Mouse (Mus musculus) monocyte, adult 2 months (primary cell): Measurements from ENCODE around the gene Pcyt2.

Source experiments
- DNase-seq, 2 experiments: peaks; one replicate each; pipeline ENCODE4 v3.0.0; 2022; ENCODE audit warnings: low spot score in 2 of 2, low read depth in 1 of 2

Pcyt2 gene

GRCm38 (mm10) chr11:120633520-120634343, 16.0 kb upstream of the Pcyt2 start, which contains the start of gene Mafg:
Gene Mafg, minus strand, starts transcription at chr11:120633600.
- DNase-seq: peak; percentile 75 to 85

DNA sequence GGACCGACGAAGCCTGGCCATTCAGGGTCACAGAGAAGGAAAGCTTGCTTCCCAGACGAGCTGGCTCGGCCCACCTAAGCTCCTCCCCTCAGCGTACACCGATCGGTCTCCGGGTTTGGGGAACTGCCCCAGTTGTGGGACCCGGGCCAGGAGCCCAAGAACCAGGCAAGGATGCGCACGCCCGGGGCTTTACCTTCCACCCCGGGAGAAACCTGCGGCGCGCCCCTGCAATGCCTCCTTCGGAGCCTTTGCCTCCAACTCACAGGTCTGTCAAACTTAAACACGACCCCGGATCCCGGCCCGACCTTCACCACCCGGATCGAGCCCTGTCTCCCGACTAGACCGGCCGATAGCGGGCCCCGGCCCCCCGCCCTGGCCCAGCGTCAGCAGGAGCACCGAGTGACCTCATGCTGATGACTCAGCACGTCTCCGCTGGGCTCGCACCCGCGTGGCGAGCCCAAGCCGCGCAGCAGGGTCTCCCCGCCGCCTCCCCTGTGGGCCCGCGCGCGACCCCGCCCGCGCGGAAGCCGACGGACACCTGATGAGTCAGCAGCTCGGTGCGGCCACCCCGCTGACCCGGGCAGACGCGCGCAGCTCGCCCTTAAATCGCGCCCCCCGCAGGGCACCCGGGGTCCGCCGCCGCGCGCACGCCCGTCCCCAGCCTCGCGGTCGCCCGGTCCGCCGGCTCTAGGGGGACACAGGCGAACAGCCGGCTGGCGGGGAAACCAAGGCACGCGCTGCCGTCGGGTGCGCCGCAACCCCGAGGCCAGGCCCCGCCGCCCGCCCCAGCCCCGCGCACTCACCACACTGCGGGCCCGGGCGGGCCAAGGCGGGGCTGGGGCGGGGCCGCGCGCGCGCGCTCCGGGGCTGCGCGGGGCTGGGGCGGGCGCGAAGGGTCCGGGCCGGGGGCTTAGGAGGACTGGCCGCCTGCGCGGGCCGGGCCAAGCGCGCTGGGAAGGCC, 15.1 kb upstream of the Pcyt2 start:
- DNase-seq: peak; percentile 63 to 72

DNA sequence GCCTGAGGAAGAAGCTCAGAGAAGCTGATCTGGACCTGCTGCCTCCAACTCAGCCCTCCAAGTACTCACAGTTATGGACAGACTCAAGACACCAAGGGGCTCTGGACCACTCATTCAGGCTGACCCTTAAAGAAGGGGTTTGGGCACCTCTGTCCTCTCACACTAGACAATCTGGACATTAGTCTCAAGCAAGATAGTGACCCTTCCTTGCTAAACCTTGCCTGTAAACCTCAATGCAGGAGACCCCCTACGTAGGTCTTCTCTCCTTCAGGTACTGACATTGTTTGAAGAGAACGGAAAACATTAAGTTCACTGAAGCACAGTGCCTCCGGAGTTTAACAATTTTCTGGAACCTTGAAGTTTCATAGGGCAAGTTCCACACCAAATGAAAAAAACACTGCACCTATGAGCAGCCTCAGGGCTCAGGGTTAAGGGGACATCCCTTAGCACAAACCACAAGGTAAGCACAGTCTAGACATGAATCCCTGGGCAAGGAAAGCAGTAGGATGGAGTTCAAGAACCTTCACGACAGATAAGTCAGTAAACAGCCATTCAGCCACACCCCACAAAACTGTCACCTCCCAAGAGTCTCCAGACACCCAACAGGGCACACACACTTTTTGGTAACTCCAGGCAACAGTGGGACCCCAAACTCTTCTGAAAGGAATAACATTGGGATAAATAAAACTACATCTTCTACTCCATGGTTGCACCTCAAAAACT, 14.2 kb upstream of the Pcyt2 start:
- no peak for DNase-seq

- no peak for DNase-seq
Observed at GRCm38 (mm10) chr11:120630881-120631725, 13.4 kb upstream of the Pcyt2 start.

DNA sequence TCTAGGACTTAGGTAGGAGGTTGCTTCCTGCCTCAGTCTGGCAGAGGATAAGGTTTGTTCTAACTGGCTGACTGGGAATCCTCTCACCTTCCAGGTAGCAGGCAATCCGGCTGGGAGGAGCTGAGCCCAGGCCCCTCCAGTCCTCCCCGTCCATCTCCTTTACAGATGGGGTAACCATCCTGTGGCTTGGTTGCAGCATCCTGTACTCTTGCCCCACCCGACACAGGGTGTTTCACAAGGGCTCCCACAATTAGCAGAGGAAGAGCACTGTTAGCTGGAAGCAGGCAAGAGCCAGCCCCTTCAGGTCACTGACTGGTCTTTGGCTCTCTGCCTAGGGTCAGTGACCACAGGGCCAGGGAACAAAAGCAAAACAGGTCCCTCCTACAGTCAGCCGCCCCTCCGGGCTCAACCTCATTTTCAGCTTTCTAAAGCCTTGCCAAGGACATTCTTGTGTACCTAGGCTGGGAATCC, 12.7 kb upstream of the Pcyt2 start:
- DNase-seq: peak; percentile 78 to 82

DNA sequence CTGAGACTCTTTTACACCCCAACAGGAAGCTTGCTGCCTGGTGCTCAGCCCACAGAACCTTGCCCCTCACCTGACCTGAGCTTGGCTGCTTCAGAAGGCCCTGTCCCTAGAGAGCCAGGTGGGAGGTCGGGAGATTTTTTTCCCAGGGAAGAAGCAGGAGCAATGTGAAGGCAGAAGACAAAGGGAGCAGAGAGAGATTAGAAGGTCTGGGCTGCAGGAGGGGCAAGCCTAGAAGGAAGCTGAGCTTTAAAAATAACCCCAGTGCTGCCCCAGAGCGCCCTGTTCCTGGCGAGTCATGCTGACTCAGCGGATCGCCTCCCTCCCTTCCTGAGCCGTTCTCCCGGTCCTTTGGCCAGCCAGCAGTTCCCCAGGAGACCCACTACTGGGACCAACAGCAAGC, 12.2 kb upstream of the Pcyt2 start:
- DNase-seq: peak in 1 of 2 experiments; percentile 48

- DNase-seq: peak in 1 of 2 experiments; percentile 56
Observed at GRCm38 (mm10) chr11:120629341-120629730, 11.6 kb upstream of the Pcyt2 start.

- DNase-seq: no peak
Observed at GRCm38 (mm10) chr11:120628601-120629340, 11.0 kb upstream of the Pcyt2 start.

- peak in 1 of 2 experiments; percentile 49 for DNase-seq
Observed at GRCm38 (mm10) chr11:120627468-120628300, 9.9 kb upstream of the Pcyt2 start.

DNA sequence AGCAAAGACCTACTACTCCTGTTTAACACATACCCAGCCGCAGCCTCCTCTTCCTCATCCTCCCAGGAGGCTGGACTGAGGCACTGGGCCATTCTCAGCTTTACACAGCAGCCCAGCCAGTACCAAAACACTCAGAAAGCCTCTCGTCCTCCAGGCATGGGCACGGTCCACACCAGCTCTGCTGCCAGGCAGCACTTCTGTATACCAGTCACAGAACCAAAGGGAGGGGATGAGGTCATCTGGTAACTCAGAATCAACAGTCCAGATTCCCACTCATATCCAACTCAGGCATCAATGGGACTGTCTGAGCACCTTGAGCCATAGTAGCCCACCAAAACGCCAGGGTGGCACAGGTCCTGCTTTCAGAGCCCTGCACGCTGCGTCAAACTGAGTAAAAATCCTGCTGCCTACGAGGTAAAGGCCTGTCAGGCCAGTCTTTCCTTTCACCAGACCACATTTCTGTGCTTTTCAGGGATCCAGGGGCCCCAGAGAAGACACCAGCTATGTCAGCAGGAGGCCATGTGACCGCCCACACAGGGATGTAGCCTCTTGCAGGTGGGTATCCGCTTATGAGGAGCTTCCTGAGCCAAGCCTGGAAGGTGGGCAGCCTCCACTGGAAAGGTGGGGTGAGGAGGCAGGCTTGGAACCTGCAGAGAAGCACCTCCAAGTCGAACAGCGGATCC, 9.2 kb upstream of the Pcyt2 start:
- no peak for DNase-seq

DNA sequence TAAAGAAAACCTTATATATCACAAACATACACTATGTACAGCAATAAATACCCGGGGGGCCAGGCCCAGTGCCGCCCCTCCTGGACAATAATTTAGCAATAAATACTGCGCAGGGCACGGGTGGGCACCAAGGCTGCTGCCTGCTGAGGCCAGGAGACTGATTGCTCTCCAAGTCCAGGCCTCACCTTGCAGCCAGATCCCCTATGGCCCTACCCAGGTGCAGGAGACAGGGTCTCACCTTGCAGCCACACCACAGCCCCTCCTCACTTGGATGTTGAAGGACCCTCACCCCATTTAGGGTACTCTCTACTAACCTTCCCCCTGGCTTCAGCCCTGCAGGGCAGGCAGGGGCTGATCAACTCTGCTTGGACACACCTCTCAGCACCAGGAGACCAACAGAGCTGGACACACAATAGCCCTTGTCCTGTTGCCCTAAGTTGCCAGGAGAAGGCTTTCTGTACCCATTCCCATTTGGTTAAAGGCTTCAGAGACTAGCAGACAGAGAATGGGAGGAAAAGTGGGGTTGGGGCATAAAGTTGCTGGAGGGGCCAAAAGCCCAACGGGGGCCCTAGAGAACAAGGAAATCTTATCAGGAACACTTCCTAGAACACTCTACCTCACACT, 7.5 kb upstream of the Pcyt2 start, which contains the start of gene Sirt7:
Sirt7 (minus strand) TSS at position 89 of the 624 bp plus-strand sequence.
- DNase-seq: no peak

GRCm38 (mm10) chr11:120624680-120625111, 7.0 kb upstream of the Pcyt2 start:
- peak; percentile 58 to 60 for DNase-seq

- DNase-seq: peak in 1 of 2 experiments; percentile 54
Observed at GRCm38 (mm10) chr11:120623961-120624679, 6.4 kb upstream of the Pcyt2 start.

GRCm38 (mm10) chr11:120622805-120623204, 5.1 kb upstream of the Pcyt2 start:
- no peak for DNase-seq

DNA sequence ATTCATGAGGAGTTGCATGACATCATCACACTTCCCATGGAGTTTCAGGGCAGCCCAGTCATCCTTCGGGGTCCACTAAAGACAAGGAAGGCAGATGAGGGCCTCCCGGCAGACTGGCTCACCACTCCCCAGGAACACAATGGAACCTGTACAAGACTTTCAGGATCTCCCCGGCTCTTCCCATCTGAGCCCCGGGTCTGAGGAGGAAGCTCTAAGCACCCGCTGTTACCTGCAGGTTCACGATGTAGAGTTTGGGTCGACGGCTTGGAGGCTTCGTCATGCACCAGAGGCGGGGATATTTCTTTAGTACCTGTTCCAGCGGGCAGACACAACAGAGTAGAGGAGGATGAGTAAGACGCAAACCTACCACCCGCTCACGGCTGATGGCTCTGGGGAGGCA, 2.5 kb upstream of the Pcyt2 start:
- DNase-seq: no peak
